Mouse (Mus musculus) liver, adult 2 months (tissue): Measurements from ENCODE around the gene Bod1l.

Source experiments
- CTCF ChIP-seq: fragments of 200-500 bp; IDR thresholded peaks from 2 replicates; pipeline ENCODE4 v1.5.1; 2011; ENCODE audit warnings: low read depth, low read length, control low read depth
- POLR2A ChIP-seq: fragments of 200-500 bp; IDR thresholded peaks from 2 replicates; pipeline ENCODE4 v1.6.1; 2011; ENCODE audit warnings: low read length, control low read depth; ENCODE audit not compliant: insufficient read depth; ENCODE audit errors: extremely low read depth

GRCm38 (mm10) chr5:41761509-41762140 is 82.5 kb downstream of the Bod1l start:
- TF ChIP-seq POLR2A: no peak
- no peak for TF ChIP-seq CTCF
